Mouse (Mus musculus) heart, adult 2 months (tissue): Measurements from ENCODE around the gene Dhx40. TPM values are rescaled to one million over a fixed set of nuclear protein-coding genes. Genes with fewer than 3 reads are reported as not detected.

ENCODE experiments used
- DNase-seq, 2 experiments: peaks; one replicate each; pipeline ENCODE4 v3.0.0; 2021
- H3K27ac ChIP-seq: fragments of 200-600 bp; 2 replicates; pipeline ENCODE4 v1.8.1; 2022
- H3K27me3 ChIP-seq: fragments of 200-500 bp; 2 replicates; pipeline ENCODE4 v1.6.1; 2012; ENCODE audit warnings: mild to moderate bottlenecking, low read length, inconsistent platforms, mixed read lengths; ENCODE audit not compliant: control insufficient read depth, insufficient read depth
- H3K36me3 ChIP-seq: fragments of 200-500 bp; 2 replicates; pipeline ENCODE4 v1.6.1; 2012; ENCODE audit warnings: low read length, inconsistent platforms; ENCODE audit not compliant: control insufficient read depth, insufficient read depth
- H3K4me1 ChIP-seq: fragments of 200-500 bp; 2 replicates; pipeline ENCODE4 v1.6.1; 2011; ENCODE audit warnings: low read length; ENCODE audit not compliant: control insufficient read depth, insufficient read depth
- H3K4me3 ChIP-seq: fragments of 200-600 bp; 2 replicates; pipeline ENCODE4 v1.8.1; 2022
- H3K79me2 ChIP-seq: fragments of 200-500 bp; replicated peaks from 2 replicates; pipeline ENCODE4 v1.6.1; 2012; ENCODE audit warnings: mild to moderate bottlenecking, inconsistent platforms, low read length, moderate library complexity, mixed read lengths; ENCODE audit not compliant: control insufficient read depth, insufficient read depth
- H3K9ac ChIP-seq: fragments of 200-500 bp; 2 replicates; pipeline ENCODE4 v1.6.1; 2012; ENCODE audit warnings: low read depth, mild to moderate bottlenecking, control low read depth, inconsistent platforms, low read length, mixed read lengths
- CTCF ChIP-seq: fragments of 200-600 bp; IDR thresholded peaks from 2 replicates; pipeline ENCODE4 v1.8.1; 2022; ENCODE audit warnings: antibody characterized with exemption, mild to moderate bottlenecking, moderate library complexity
- EP300 ChIP-seq: fragments of 200-500 bp; IDR thresholded peaks from 2 replicates; pipeline ENCODE4 v1.6.1; 2011; ENCODE audit warnings: low read depth, low read length, control low read depth; ENCODE audit not compliant: insufficient read depth
- POLR2A ChIP-seq: fragments of 200-500 bp; IDR thresholded peaks from 2 replicates; pipeline ENCODE4 v1.6.1; 2011; ENCODE audit warnings: mild to moderate bottlenecking, low read depth, low read length, control low read depth; ENCODE audit not compliant: insufficient read depth
- WGBS: fragments of 180-500 bp; shearing (Covaris S2); methylation state at CpG from one replicate; pipeline ENCODE4 v1.1.7; 2018; 5-methylcytosine and 5-hydroxymethylcytosine counted together
- intact Hi-C: fragments of 180-260 bp; cut with DNase I; formaldehyde crosslinking; loops from one replicate; pipeline ENCODE4 v1.15.1; 2025
- polyA plus RNA-seq: library from polyadenylated mRNA; depleted of rRNA; stranded (reverse); fragments of >200 nt; gene quantifications from 2 replicates; pipeline ENCODE4 v1.2.3, GENCODE M21; 2012
- total RNA-seq, 2 experiments: library from RNA; stranded (reverse); gene quantifications; 2 replicates each; pipeline ENCODE4 v1.2.3; 2021

Dhx40 gene
- total and polyA plus RNA-seq, 3 experiments: 3.6 to 18.1 (median 13.8) TPM

DNA sequence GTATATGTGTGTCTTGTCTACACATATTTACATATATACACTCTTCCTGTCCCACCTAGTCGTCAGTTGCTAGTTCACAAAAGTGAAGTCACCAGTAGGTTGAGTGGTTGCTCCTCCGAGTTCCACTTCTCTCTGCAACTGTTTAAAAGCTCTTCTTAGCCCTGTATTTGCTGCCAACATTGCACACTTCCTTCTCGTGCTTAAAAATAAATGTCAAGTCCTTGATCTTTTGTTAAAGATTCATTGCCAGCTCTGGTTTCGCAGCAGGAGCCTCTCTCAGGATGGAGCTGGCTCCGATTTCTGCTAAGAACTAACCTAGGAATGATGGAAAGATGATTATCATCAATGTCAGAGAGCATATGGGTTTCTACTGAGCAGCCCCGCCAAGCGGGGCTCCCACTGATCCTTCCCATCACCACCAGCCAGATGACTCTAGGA, 43.7 kb upstream of the Dhx40 start:
- H3K79me2 ChIP-seq: no peaks in the 10 kb centered on the region
- H3K27me3 ChIP-seq: no peaks in the 10 kb centered on the region
- H3K9ac ChIP-seq: no peak overlapping the region
- 32% methylated on average over 7 of the region's 7 CpGs for WGBS
- no peak for TF ChIP-seq CTCF
- no peak for TF ChIP-seq EP300
- TF ChIP-seq POLR2A: no peak
- H3K4me3 ChIP-seq: no peak overlapping the region
- no peak overlapping the region for H3K27ac ChIP-seq
- H3K36me3 ChIP-seq: no peaks in the 10 kb centered on the region
- no peak for DNase-seq
- intact Hi-C loops: no loop called here
- no peaks in the 10 kb centered on the region; the same call in 1 of the 2 replicates for H3K4me1 ChIP-seq

DNA sequence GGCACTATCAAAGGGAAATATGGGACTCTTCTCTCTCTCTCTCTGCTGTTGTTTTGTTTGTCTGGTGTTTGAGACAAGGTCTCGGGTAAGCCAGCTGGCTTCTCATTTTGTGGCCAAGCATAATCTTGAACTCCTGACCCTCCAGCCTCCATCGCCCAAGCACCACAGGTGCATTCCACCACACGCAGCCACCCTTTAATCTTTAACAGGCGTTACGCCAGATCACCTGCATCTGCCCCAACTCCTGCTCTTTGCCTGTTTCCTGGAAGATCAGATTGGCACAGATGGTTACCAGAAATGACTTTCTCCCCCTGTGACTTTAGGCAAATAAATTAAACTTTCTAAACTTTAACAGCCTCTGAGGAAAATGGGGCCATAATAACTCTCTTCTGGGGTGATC, 36.3 kb upstream of the Dhx40 start:
- Histone ChIP-seq H3K36me3 (no peaks in the 10 kb centered on the region), H3K79me2 (no peaks in the 10 kb centered on the region), H3K9ac (no peak overlapping the region), H3K27me3 (no peaks in the 10 kb centered on the region), H3K27ac (no peak overlapping the region), H3K4me1 (peaks cover 9% of the 10 kb centered on the region), H3K4me3 (no peak overlapping the region)
- DNase-seq: no peak
- intact Hi-C loops: no loop called here
- 83% methylated on average over 5 of the region's 5 CpGs for WGBS
- TF ChIP-seq CTCF (no peak), EP300 (no peak), POLR2A (no peak)

DNA sequence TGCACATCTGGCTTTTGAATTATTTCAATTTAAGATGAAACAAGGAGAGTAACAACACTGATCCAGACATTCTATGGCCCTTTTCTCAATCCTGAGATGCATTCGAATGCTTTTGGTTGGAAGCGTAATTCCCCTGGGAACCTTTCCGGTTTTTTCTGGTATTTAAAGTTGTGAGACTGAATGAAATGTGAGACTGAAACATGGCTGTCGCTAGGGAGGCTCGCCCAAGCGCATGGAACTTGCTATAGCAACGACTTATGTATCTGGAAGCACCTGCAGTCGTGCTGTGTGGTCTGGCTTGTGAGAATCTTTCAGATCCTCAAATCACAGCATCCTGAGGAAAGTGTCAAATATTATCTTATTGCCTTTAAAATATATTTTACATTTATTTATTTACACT, 33.7 kb upstream of the Dhx40 start:
- H3K4me1 ChIP-seq: peaks cover 9% of the 10 kb centered on the region
- no peak for DNase-seq
- intact Hi-C loops: no loop called here
- 78% methylated on average over 8 of the region's 8 CpGs for WGBS
- no peak for TF ChIP-seq EP300
- no peak for TF ChIP-seq POLR2A
- no peak for TF ChIP-seq CTCF
- H3K79me2 ChIP-seq: no peaks in the 10 kb centered on the region
- peak overlapping the region; percentile 74 for H3K27ac ChIP-seq
- no peaks in the 10 kb centered on the region for H3K27me3 ChIP-seq
- no peak overlapping the region for H3K4me3 ChIP-seq
- H3K36me3 ChIP-seq: no peaks in the 10 kb centered on the region
- H3K9ac ChIP-seq: no peak overlapping the region

DNA sequence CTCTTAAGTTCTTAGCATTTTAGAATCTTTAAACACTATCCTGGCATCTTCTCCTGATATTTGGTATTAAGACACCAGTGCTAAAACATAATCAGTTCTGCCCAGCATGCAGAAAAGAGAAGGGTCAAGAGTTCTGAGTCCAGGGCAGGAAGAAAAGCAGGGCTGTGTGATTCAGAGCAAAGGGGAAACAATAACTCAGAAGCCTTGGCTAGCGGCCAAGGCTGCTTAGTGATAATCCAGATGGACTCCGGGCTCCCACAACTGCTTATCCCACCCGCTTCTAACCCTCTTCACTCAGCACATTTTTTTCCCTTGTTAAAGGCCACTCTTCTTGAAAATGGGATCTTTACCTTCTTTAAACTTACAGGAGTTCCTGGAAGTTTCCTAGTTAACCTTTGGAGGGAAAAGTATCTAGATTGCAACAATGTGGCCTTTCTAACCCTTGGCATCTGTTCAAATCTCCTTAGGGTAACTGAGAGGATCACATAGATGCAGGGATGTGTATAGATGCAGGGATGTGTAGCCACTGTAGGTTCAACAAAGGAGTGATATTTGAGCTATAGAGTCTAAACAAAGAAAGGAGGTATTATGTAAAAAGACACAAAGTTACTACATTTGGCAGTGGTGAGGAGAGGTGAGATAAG, 33.1 kb upstream of the Dhx40 start:
- WGBS: 5% methylated on average over 3 of the region's 3 CpGs
- DNase-seq: peak; percentile 67 to 77
- H3K9ac ChIP-seq: no peak overlapping the region
- H3K4me3 ChIP-seq: no peak overlapping the region
- intact Hi-C loops: no loop called here
- H3K27me3 ChIP-seq: no peaks in the 10 kb centered on the region
- TF ChIP-seq CTCF: no peak
- peak; percentile 42; the same call in 1 of the 2 replicates for TF ChIP-seq EP300
- no peak for TF ChIP-seq POLR2A
- H3K79me2 ChIP-seq: no peaks in the 10 kb centered on the region
- H3K4me1 ChIP-seq: peaks cover 12% of the 10 kb centered on the region
- H3K36me3 ChIP-seq: no peaks in the 10 kb centered on the region
- H3K27ac ChIP-seq: peak overlapping the region; percentile 74

DNA sequence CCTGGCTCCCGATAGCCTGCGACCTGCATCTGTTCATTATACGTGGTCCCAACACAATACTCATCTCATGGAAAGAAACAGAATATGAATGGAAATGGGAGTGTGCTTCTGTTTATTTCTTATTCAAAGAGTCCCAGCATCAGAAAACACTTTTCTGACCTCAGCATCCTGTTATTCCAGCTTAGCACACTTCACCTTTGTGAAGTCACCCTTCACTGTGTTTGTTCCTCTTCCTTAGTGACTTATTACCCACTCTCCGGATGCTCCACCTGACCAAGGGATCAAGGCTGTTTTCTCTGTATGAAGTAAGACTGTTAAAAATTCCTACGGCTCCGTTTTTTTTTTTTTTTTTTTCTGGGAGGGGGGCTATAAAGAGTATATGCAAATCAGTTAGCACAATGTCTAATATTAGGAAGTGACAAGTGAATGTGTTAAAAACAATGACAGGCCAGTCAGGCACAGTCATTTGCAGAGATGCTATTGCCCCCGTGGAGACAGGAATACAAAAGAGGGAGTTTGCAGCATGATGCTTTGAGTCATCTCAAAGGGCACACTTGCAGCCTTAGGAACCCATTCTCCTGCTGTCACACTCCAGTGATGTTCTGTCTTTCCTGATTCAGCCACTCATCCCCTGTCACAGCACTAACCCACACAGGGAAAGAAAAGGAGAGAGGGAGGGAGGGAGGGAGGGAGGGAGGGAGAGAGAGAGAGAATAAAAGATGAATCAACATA, 32.3 kb upstream of the Dhx40 start:
- no peak overlapping the region for H3K9ac ChIP-seq
- peaks cover 12% of the 10 kb centered on the region for H3K4me1 ChIP-seq
- peak overlapping the region; percentile 74 for H3K27ac ChIP-seq
- intact Hi-C loops: loop anchor here (5.0 kb wide), 1 partner anchor 83 kb away; the partner anchor contains the start of gene Cltc
- H3K79me2 ChIP-seq: no peaks in the 10 kb centered on the region
- DNase-seq: no peak
- no peaks in the 10 kb centered on the region for H3K36me3 ChIP-seq
- no peak overlapping the region for H3K4me3 ChIP-seq
- WGBS: 33% methylated on average over 7 of the region's 7 CpGs
- TF ChIP-seq CTCF (no peak), POLR2A (no peak), EP300 (no peak)
- H3K27me3 ChIP-seq: no peaks in the 10 kb centered on the region

DNA sequence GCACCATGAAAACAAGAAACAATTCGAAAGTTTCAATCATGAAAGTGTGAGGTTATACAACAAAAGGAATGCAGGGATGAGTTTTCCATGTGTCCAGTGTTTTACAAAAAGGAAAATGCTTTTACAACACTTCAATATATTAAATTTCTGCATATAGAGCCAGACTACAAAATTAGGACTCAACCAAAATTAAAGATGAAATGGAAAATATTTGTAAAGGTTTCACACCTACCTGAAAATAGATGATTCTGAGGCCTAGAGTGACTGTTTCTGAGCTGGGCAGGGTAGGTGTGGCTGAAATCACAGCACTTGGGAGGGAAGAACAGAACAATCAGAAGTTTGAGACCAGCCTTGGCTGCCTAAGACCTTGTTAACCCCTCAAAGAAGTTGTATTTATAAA, 31.2 kb upstream of the Dhx40 start:
- Histone ChIP-seq H3K27ac (peak overlapping the region; percentile 31; the same call in 1 of the 2 replicates), H3K9ac (no peak overlapping the region), H3K27me3 (no peaks in the 10 kb centered on the region), H3K4me3 (no peak overlapping the region), H3K36me3 (no peaks in the 10 kb centered on the region), H3K4me1 (peaks cover 12% of the 10 kb centered on the region), H3K79me2 (no peaks in the 10 kb centered on the region)
- DNase-seq: no peak
- intact Hi-C loops: loop anchor here (5.0 kb wide), 1 partner anchor 81 kb away; the partner anchor contains the start of gene Cltc
- TF ChIP-seq CTCF: no peak
- whole genome bisulfite sequencing: 72% methylated on average over 1 of the region's 1 CpGs
